Mouse (Mus musculus): ENCODE data around the gene Paqr5. TPM values are rescaled to one million over a fixed set of nuclear protein-coding genes. Genes with fewer than 3 reads are reported as not detected.

Paqr5 gene
- polyA plus RNA-seq, 1 experiment from 2014 or later, result 0.48 TPM

- Histone ChIP-seq H3K9ac (replicated peaks) (no peak overlapping the region), H3K4me2 (replicated peaks) (no peak overlapping the region), H3K4me1 (peaks cover 17% of the 10 kb centered on the region), H3K36me3 (no peaks in the 10 kb centered on the region), H3K27me3 (peaks cover 4% of the 10 kb centered on the region; the same call in 1 of the 2 replicates), H3K4me3 (no peak overlapping the region), H3K27ac (replicated peaks) (no peak overlapping the region), H3K9me3 (no peaks in the 10 kb centered on the region)
- no peak for ATAC-seq (ENCODE audit: low FRiP score, low read depth)
- WGBS, result 74% methylated on average over 4 of the region's 4 CpGs
Measured at GRCm38 (mm10) chr9:62007028-62007427, 19.6 kb downstream of the Paqr5 start.

GRCm38 (mm10) chr9:62003611-62004010, 23.0 kb downstream of the Paqr5 start:
- H3K4me1 ChIP-seq, result peaks cover 17% of the 10 kb centered on the region
- no peak overlapping the region for H3K9ac ChIP-seq (replicated peaks)
- H3K36me3 ChIP-seq, result no peaks in the 10 kb centered on the region
- H3K27me3 ChIP-seq, result peaks cover 4% of the 10 kb centered on the region; the same call in 1 of the 2 replicates
- H3K4me3 ChIP-seq, result no peak overlapping the region
- ATAC-seq (ENCODE audit: low FRiP score, low read depth), result no peak
- WGBS, result 36% methylated on average over 2 of the region's 2 CpGs
- no peak overlapping the region for H3K4me2 ChIP-seq (replicated peaks)
- no peaks in the 10 kb centered on the region for H3K9me3 ChIP-seq
- no peak overlapping the region for H3K27ac ChIP-seq (replicated peaks)

GRCm38 (mm10) chr9:61999653-62000420, 26.8 kb downstream of the Paqr5 start:
- no peaks in the 10 kb centered on the region for H3K9me3 ChIP-seq
- no peak for ATAC-seq (ENCODE audit: low FRiP score, low read depth)
- no peak overlapping the region for H3K9ac ChIP-seq (replicated peaks)
- no peaks in the 10 kb centered on the region for H3K27me3 ChIP-seq
- H3K36me3 ChIP-seq, result no peaks in the 10 kb centered on the region
- 78% methylated on average over 6 of the region's 6 CpGs for WGBS
- no peak overlapping the region for H3K4me2 ChIP-seq (replicated peaks)
- no peak overlapping the region for H3K27ac ChIP-seq (replicated peaks)
- no peak overlapping the region for H3K4me3 ChIP-seq
- H3K4me1 ChIP-seq, result peaks cover 23% of the 10 kb centered on the region

GRCm38 (mm10) chr9:61997860-61998259, 28.8 kb downstream of the Paqr5 start:
- H3K27ac ChIP-seq (replicated peaks), result no peak overlapping the region
- no peak for ATAC-seq (ENCODE audit: low FRiP score, low read depth)
- 71% methylated on average over 6 of the region's 6 CpGs for WGBS

GRCm38 (mm10) chr9:61991158-61991557, 35.5 kb downstream of the Paqr5 start:
- Histone ChIP-seq H3K4me2 (replicated peaks) (no peak overlapping the region), H3K36me3 (no peaks in the 10 kb centered on the region), H3K4me3 (no peak overlapping the region), H3K9ac (replicated peaks) (no peak overlapping the region), H3K4me1 (no peaks in the 10 kb centered on the region), H3K27me3 (no peaks in the 10 kb centered on the region; the same call in 1 of the 2 replicates), H3K27ac (replicated peaks) (no peak overlapping the region), H3K9me3 (0 out of 2 replicates have a peak, but pooled peaks cover 3% of the 10 kb centered on the region)
- no peak for ATAC-seq (ENCODE audit: low FRiP score, low read depth)
- WGBS, result 73% methylated on average over 4 of the region's 4 CpGs

More at GRCm38 (mm10) chr9:61997860-61998259, 28.8 kb downstream of the Paqr5 start:
- Histone ChIP-seq H3K9ac (replicated peaks) (no peak overlapping the region), H3K27me3 (no peaks in the 10 kb centered on the region), H3K9me3 (no peaks in the 10 kb centered on the region), H3K4me1 (peaks cover 6% of the 10 kb centered on the region; the same call in 1 of the 2 replicates), H3K36me3 (no peaks in the 10 kb centered on the region), H3K4me2 (replicated peaks) (no peak overlapping the region), H3K4me3 (no peak overlapping the region)

GRCm38 (mm10) chr9:61990738-61991137, 35.9 kb downstream of the Paqr5 start:
- Histone ChIP-seq H3K4me1 (no peaks in the 10 kb centered on the region), H3K4me2 (replicated peaks) (no peak overlapping the region), H3K9me3 (0 out of 2 replicates have a peak, but pooled peaks cover 3% of the 10 kb centered on the region), H3K27ac (replicated peaks) (no peak overlapping the region), H3K4me3 (no peak overlapping the region), H3K36me3 (no peaks in the 10 kb centered on the region), H3K9ac (replicated peaks) (no peak overlapping the region), H3K27me3 (no peaks in the 10 kb centered on the region; the same call in 1 of the 2 replicates)
- no peak for ATAC-seq (ENCODE audit: low FRiP score, low read depth)
- WGBS, result 51% methylated on average over 3 of the region's 3 CpGs

- no peak overlapping the region for H3K4me3 ChIP-seq
- no peak overlapping the region for H3K9ac ChIP-seq (replicated peaks)
- H3K27ac ChIP-seq (replicated peaks), result no peak overlapping the region
- H3K27me3 ChIP-seq, result no peaks in the 10 kb centered on the region; the same call in 1 of the 2 replicates
- no peaks in the 10 kb centered on the region for H3K36me3 ChIP-seq
- no peak overlapping the region for H3K4me2 ChIP-seq (replicated peaks)
- no peak for ATAC-seq (ENCODE audit: low FRiP score, low read depth)
- H3K9me3 ChIP-seq, result no peaks in the 10 kb centered on the region
- WGBS, result 81% methylated on average over 7 of the region's 7 CpGs
- no peaks in the 10 kb centered on the region for H3K4me1 ChIP-seq
Measured at GRCm38 (mm10) chr9:61986055-61986454, 40.6 kb downstream of the Paqr5 start.

- no peak overlapping the region for H3K4me2 ChIP-seq (replicated peaks)
- H3K9me3 ChIP-seq, result no peaks in the 10 kb centered on the region
- ATAC-seq (ENCODE audit: low FRiP score, low read depth), result no peak
- H3K9ac ChIP-seq (replicated peaks), result no peak overlapping the region
- no peaks in the 10 kb centered on the region; the same call in 1 of the 2 replicates for H3K27me3 ChIP-seq
- H3K4me1 ChIP-seq, result no peaks in the 10 kb centered on the region
- H3K27ac ChIP-seq (replicated peaks), result no peak overlapping the region
- no peak overlapping the region for H3K4me3 ChIP-seq
- H3K36me3 ChIP-seq, result no peaks in the 10 kb centered on the region
- WGBS, result 70% methylated on average over 11 of the region's 11 CpGs
Measured at GRCm38 (mm10) chr9:61985183-61985863, 41.3 kb downstream of the Paqr5 start.

GRCm38 (mm10) chr9:61982940-61983620, 43.6 kb downstream of the Paqr5 start:
- Histone ChIP-seq H3K27me3 (no peaks in the 10 kb centered on the region; the same call in 1 of the 2 replicates), H3K9me3 (no peaks in the 10 kb centered on the region), H3K27ac (replicated peaks) (no peak overlapping the region), H3K4me1 (no peaks in the 10 kb centered on the region), H3K9ac (replicated peaks) (no peak overlapping the region), H3K36me3 (no peaks in the 10 kb centered on the region), H3K4me2 (replicated peaks) (no peak overlapping the region), H3K4me3 (no peak overlapping the region)
- no peak for ATAC-seq (ENCODE audit: low FRiP score, low read depth)
- 89% methylated on average over 7 of the region's 7 CpGs for WGBS

- H3K36me3 ChIP-seq, result no peaks in the 10 kb centered on the region
- H3K9me3 ChIP-seq, result no peaks in the 10 kb centered on the region
- H3K4me1 ChIP-seq, result no peaks in the 10 kb centered on the region
- no peaks in the 10 kb centered on the region for H3K27me3 ChIP-seq
- H3K4me3 ChIP-seq, result no peak overlapping the region
- no peak overlapping the region for H3K4me2 ChIP-seq (replicated peaks)
- H3K27ac ChIP-seq (replicated peaks), result no peak overlapping the region
- 90% methylated on average over 5 of the region's 5 CpGs for WGBS
- ATAC-seq (ENCODE audit: low FRiP score, low read depth), result no peak
- no peak overlapping the region for H3K9ac ChIP-seq (replicated peaks)
Measured at GRCm38 (mm10) chr9:61981876-61982275, 44.8 kb downstream of the Paqr5 start.

GRCm38 (mm10) chr9:61979983-61980382, 46.7 kb downstream of the Paqr5 start:
- H3K4me3 ChIP-seq, result no peak overlapping the region
- WGBS, result 83% methylated on average over 2 of the region's 2 CpGs
- no peaks in the 10 kb centered on the region for H3K27me3 ChIP-seq
- H3K9ac ChIP-seq (replicated peaks), result no peak overlapping the region
- no peaks in the 10 kb centered on the region for H3K9me3 ChIP-seq
- no peak overlapping the region for H3K27ac ChIP-seq (replicated peaks)
- H3K4me2 ChIP-seq (replicated peaks), result no peak overlapping the region
- no peaks in the 10 kb centered on the region for H3K4me1 ChIP-seq
- ATAC-seq (ENCODE audit: low FRiP score, low read depth), result no peak
- no peaks in the 10 kb centered on the region for H3K36me3 ChIP-seq

All from midbrain, embryonic 12.5 days (tissue).